Mouse (Mus musculus) cerebral cortex, adult 2 months (tissue): ENCODE results near the gene Wdr18.

Experiments used
- WGBS: fragments of 180-500 bp; shearing (Covaris S2); methylation state at CpG from one replicate; pipeline ENCODE4 v1.1.7; 2018; 5-methylcytosine and 5-hydroxymethylcytosine counted together

The Wdr18 gene

DNA sequence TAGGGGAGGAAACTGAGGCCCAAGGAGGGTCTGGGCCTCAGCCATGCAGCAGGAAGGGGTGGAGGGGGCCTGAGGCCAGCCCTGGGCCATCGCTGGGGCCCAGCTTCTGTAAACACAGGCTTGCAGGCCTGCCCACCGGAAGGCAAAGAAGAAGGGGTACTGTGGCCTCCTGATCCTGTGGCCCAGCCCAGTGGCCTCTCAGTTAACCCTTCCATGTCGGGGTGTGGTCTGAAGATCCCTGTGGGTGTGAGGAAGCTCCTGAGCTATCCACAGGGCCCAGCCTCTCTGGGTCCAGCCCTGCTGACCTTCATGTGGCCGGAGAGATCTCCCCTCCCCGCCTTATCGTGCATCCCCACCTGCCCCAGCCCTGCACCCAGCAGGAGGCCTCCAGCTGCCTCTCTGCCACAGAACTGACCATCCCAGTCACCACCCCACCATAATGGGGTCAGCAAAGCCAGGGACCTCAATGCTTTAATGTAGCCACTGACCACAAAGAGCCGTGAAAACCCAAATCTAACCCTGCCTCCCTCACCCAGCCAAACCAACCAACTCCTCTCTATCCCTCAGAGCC lies 13.1 kb upstream of the Wdr18 start:
- WGBS, result 57% methylated on average over 7 of the region's 7 CpGs

DNA sequence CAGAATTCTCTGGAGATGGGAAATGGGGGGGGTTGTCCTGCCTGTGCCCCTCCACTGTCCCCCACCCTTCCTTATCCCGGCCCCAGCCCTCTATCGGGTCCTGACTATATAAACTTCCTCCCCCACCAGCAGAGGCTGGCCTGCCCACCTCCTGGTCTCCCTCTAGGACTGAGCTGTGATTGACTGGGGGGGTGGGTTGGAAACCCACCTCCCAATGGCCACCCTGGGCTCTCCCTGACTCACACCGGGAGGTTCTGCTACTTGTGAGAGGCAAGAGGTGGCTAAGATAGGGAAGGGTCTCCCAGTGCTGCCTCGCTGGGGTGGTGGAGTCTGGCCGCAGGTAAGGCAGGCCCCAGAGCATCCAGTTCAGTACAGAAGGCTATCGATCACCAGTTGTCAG lies 12.4 kb upstream of the Wdr18 start:
- WGBS, result 87% methylated on average over 6 of the region's 6 CpGs

DNA sequence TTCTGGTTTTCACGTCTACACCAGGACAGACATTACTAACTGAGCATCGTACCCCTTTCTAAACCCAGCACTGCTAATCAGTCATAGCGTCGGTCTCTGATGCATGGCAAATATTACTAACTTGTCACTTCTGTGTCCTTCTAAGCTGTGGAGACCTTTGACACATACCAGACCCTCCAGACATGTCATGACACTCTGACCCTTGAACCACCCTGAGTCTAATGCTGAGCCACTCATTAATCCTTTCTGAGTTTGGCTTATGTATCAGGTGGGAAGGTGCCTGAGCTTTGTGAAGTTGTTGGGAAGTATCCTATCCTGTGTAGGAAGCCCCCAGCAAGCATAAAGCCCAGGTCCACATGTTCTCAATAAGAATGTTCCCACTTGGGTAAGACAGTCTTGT lies 10.1 kb upstream of the Wdr18 start:
- WGBS, result 92% methylated on average over 4 of the region's 4 CpGs

DNA sequence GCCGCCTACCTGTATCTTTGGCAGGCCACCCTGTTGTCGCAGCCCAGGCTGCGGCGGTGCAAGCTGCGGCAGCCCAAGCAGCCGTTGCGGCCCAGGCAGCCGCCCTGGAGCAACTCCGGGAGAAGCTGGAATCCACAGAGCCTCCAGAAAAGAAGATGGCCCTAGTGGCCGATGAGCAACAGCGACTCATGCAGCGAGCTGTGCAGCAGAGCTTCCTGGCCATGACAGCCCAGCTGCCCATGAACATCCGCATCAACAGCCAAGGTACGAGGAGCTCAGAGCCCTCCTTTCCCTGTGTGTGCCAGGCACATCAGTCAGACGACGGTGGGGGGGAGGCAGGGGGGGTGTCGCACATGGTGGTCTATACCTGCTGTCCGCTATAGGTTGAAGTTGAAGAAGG lies 9.3 kb upstream of the Wdr18 start:
- WGBS, result 87% methylated on average over 18 of the region's 18 CpGs

DNA sequence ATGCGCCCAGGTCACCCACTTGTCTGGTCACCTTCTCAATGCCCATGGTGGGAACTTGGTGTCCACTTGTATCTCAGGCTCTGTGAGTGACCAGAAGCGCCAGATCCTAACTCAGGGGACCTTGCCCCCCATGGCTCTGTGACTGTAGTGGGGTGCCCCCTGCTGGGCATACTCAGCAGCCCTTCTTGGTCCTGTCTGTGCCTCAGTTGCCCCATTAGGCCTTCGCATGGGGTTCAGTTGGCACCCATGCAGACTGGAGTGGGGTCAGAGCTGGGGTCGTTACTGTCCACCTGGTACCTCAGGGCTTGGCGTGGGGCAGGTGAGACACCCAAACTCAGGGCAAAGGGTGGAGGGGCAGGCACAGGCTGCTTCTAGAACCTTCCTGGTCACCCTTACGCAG lies 6.0 kb upstream of the Wdr18 start:
- whole genome bisulfite sequencing, result 84% methylated on average over 6 of the region's 6 CpGs

DNA sequence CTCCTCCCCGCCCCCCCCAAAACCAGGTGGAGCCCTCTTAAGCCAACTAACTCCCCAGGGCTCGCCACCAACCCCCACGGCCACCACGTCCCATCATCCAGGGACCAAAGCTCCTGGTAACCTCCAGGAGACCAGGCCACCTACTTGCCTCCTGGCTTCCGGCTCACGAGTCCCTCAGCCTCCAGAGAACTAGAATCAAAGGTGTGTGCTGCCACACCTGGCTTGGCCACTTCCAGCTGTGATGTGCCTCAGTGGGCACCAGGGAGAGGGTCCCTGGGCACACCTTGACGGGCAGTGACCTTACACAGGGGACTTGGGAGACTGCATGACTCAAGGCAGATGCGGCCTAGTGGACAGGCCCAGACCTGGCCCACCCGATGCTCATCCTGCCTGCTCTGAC lies 4.3 kb upstream of the Wdr18 start:
- 86% methylated on average over 9 of the region's 9 CpGs for WGBS

DNA sequence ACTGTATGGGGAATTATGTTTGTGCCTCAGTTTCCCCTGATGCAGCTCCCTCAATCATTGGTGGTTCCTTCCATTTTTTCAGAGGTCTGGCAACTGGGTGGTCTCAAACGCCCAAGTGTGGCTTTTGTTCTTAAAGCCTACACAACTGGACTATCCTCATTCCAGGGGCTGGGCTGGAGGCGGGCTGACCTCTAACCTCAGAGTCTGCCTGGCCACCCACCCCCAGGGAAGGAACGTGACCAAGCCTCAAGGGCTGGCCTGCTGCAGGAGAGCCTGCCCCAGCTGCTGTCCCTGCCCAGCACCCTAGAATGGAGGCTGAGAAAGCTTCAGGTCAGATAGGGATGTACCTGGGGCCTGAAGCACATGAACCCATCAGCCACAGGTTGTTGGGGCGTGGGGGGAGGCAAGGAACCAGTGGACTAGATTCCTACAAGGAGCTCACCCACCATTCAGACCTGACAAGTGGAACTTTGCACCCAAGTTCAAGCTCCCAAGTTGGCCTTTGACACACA lies 3.3 kb upstream of the Wdr18 start:
- 47% methylated on average over 4 of the region's 4 CpGs for WGBS

DNA sequence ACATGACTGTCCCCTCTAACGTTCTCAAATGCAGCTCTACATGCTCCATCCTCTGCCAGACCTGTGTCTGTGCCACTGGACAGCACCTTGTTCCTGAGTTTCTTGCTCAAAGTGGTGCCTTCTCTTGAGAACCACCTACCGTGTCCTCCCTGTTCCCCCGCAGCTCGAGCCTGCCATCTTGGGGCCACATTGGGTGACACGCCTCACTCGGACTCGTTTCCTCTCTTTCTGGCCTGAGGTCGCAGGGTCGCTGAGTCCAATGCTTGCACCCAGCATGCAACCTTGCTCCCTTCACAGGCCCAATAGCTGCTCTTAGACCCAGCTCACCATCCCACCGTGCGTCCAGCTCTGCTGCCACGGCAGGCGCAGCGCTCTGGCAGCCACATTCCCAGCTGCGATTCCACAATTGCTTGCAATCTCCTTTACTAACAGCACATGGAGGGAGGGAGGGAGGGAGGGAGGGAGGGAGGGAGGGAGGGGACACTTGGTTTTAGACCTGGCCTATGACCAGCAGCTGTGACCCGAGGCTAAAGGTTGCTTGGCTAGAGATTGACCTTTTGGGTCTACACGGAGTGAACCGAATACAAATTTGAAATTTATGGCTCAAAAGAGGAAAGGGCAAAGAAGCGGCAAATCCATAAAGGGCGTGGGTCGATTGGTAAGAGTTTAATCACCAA lies 1.7 kb upstream of the Wdr18 start:
- 16% methylated on average over 21 of the region's 21 CpGs for WGBS

DNA sequence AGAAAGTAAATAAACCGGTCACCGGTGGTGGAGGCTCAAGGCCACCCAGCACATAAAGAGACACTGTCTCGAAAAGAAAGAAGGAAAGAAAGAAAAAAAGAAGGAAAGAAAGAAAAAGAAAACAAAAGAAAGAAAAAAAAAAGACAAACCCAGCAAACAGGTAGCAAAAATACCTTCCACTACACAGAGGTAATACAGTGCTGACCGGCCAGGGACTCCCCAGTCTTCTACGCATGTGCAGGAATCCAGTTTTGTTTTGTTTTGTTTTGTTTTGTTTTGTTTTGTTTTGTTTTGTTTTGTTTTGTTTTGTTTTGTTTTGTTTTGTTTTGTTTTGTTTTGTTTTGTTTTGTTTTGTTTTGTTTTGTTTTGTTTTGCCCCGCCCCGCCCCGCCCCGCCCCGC lies 540 bp upstream of the Wdr18 start:
- 15% methylated on average over 10 of the region's 10 CpGs for WGBS

DNA sequence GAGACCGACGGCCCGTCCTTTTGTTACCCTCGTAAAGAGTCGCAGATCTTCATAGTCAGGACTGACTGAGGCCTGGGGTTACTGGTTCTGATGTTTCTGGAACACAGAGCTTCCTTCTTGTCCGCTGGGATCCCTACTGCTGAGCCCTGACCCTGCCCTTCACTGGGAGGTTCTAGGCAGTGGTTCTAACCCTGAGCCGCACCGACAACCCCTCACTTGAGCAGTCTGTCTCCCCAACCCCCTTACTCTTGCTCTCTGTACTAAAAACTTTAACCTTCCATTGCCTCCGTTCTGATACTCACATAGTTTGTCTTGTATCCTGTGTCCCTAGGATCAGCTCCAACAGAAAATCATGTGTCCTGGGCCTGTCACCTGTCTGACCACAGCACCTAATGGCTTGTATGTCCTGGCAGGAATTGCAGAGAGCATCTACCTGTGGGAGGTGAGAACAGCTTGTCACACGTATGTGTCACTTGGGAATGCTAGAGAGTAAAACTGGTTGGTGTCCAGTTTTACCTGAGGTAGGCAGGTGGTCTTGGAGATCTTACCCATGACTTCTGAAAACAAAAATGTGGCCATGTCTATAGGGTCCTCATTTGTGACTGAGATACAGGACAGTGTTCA lies 831 bp downstream of the Wdr18 start:
- WGBS, result 12% methylated on average over 10 of the region's 10 CpGs

DNA sequence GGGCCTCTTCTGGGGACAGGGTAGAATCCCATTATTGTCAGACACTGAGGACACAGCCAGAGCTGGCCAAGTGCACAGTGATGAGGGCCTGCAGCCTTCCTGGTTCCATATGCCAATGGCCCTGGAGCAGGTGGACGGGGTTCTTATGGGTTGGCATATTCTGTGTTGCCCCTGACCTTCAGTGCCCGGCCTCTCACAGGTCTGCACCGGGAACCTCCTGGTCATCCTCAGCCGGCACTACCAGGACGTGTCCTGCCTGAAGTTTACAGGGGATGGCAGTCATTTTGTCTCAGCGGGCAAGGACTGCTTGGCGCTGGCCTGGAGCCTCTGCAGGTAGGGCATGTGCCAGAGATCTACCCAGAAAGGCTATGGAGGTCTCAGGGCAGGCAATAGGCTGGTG lies 4.8 kb downstream of the Wdr18 start:
- 95% methylated on average over 7 of the region's 7 CpGs for WGBS

DNA sequence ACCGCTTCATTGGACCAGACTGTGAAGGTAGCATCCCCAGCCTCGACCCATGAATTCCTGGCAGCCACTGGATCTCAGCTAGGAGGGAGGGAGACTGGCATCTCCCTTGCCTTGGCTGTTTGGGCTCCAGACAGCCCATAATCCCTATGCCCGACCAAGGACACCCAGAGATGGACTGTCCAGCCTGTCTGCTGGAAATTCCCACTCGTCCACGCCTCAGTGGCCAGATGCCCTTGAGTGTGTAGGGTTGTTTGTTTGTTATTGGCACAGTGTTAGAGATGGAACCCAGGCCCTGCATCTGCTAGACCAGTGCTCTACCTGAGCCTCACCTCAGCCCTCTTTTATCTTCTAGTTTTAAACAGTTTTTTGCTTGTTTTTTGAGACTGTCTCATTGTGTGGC lies 5.4 kb downstream of the Wdr18 start:
- WGBS, result 87% methylated on average over 5 of the region's 5 CpGs

DNA sequence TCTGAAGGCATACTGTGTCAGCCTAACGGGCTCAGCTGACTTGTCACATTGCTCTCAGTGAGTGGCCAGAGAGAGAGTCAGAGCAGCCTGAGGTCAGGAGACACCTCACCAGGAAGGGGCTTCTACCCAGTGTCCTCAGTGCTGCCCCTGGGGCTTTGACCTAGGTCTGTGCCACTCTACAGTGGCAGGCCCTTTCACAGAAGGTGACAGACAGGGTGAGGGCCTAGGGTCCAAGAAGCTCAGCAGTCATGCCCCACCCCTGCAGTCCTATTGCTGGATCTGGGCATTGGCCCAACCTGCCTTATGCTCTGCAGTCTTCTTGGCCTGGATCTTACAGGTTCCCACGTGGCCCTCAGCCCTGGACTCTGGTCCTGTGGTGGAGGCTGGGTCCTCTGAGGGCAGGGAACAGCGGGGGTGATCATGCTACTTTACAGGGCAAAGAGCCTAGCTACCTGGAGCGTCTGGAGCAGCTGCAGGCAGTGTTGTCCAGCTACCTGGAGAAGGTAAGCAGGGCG lies 7.0 kb downstream of the Wdr18 start:
- WGBS, result 87% methylated on average over 5 of the region's 5 CpGs

DNA sequence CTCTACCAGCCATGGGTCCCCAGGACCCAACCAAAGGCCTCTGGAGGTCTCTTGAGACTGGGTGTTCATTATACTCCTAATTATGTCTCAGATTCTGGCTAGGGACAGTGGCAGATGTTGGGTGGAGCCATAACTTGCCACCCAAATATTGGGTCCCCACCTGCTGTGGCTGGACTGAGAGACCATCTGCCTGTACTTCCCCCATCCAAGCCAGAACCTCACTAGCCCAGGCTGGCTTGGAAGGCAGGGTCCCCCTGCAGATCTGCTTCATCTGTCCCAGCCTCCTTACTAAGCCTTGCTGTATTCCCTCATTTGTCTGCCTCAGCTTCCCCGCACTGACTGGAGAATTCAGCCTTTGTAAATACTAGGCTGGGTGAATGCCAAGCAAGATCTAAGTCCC lies 8.2 kb downstream of the Wdr18 start:
- 63% methylated on average over 1 of the region's 1 CpGs for WGBS

DNA sequence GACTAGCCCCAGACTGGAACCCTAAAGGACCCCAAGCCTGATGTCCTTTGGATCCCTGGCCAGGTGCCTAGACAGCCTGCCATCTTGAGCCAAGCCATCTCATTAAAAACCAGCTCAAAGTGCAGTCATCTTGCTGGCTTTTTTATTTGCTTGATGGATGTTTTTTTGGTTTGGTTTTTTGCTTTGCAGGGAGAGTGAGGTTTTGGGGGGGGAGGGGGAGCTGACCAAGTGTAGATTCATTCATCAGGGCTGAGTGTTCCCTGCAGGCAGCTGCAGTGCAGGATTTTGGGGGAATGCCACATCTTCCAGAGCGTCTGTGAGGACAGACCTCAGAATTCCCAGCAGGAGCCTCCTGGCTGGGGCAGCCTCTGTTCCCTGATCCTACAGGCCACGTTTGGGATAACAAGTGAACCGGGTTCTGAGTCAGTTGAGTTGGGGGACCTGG lies 9.2 kb downstream of the Wdr18 start:
- 20% methylated on average over 3 of the region's 3 CpGs for WGBS

DNA sequence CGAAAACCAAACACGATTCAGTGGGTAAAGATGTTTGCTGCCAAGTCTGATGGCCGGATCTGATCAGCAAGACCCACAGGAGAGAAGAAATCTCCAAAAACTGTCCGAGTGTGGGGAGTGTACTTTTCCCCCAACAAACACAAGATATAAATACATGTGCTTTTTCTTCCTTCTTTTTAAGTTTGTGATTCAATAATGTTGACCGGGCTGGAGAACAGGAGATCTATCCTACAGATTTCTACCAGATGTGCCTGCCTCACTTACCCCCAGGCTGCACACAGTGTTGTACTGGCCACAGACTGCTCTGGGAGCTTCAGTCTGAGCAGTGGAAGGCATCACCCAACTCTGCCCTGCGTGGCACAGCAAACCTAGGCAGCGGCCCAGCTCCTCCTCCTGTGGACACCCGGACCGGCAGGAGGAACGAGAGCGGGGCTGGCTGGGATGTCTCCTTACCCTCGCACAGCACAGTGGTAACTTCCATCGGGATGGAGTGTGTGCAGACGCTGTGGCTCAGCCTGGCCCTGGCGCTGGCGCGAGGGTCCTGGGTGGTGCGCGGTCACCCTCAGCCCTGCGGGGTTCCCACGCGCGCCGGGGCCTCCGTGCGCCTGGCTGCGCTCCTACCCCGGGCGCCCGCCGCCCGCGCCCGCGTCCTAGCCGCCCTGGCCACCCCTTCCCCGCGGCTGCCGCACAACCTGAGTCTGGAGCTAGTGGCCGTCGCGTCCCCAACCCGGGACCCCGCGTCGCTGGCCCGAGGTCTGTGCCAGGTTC lies 10.6 kb downstream of the Wdr18 start, which contains the start of gene Grin3b:
Gene Grin3b, plus strand, starts transcription at position 301 of the 768 bp plus-strand sequence.
- WGBS, result 6% methylated on average over 46 of the region's 47 CpGs

DNA sequence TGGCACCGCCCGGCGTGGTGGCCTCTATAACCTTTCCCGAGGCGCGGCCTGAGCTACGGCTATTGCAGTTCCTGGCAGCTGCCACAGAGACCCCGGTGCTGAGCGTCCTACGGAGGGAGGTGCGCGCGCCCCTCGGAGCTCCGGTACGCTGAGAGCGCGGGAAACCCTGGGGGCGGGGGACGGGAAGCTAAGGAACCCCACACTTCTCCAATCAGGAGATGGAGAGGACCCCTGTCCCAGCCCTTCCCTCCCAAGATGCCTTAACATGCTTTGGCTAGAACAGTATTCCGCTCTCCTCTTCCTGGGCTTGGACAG lies 11.2 kb downstream of the Wdr18 start:
- 7% methylated on average over 21 of the region's 21 CpGs for WGBS

DNA sequence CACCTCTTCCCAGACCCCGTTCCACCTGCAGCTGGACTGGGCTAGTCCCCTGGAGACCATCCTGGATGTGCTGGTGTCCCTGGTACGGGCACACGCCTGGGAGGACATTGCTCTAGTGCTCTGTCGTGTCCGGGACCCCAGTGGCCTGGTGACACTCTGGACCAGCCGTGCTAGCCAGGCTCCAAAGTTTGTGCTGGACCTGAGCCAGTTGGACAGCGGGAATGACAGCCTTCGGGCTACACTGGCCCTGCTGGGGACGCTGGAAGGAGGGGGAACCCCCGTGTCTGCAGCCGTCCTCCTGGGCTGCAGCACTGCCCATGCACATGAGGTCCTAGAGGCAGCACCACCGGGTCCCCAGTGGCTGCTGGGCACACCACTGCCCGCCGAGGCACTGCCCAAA lies 12.9 kb downstream of the Wdr18 start:
- WGBS, result 51% methylated on average over 14 of the region's 14 CpGs

DNA sequence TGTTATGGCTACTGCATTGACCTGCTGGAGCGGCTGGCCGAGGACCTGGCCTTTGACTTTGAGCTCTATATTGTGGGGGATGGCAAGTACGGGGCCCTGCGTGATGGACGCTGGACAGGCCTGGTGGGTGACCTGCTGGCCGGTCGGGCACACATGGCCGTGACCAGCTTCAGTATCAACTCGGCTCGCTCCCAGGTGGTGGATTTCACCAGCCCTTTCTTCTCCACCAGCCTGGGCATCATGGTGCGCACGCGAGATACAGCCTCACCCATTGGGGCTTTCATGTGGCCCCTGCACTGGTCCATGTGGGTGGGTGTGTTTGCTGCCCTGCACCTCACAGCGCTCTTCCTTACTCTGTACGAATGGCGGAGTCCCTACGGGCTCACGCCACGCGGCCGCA lies 14.1 kb downstream of the Wdr18 start:
- 94% methylated on average over 21 of the region's 21 CpGs for WGBS

DNA sequence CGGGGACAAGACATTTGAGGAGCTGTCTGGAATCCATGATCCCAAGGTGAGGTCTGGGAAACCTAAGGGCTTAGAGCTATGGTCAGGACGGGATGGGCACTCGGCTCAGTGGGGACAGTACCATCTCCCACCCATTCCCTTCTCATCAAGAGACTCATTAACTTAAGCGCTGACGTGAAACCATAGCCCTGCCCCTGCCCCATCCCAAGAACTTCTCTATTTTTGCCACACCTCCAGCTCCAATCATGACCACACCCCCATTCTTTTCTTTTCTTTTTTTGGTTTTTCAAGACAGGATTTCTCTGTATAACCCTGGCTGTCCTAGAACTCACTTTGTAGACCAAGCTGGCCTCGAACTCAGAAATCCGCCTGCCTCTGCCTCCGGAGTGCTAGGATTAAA lies 14.7 kb downstream of the Wdr18 start:
- 89% methylated on average over 8 of the region's 8 CpGs for WGBS

DNA sequence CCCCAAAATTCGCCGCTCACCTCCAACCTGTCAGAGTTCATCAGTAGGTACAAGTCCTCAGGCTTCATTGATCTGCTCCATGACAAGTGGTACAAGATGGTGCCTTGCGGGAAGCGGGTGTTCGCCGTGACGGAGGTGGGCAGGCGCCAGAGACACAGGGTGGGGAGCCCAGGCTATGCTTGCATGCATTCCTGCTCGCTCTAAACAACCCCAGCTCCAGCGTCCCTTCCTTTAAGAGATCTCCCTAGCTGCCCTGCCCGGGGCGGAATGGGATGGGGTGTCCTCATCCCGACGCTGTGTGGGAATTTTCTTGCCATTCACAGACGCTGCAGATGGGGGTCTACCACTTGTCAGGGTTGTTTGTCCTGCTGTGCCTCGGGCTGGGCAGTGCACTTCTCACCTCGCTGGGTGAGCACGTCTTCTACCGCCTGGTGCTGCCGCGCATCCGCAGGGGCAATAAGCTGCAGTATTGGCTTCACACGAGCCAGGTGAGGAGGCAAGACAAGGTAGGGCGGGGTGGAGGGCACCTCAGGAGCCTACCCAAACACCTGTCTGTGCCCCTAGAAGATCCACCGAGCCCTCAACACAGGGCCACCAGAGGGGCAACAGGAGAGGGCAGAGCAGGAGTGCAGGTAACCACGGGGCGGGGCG lies 16.2 kb downstream of the Wdr18 start:
- 89% methylated on average over 28 of the region's 28 CpGs for WGBS

DNA sequence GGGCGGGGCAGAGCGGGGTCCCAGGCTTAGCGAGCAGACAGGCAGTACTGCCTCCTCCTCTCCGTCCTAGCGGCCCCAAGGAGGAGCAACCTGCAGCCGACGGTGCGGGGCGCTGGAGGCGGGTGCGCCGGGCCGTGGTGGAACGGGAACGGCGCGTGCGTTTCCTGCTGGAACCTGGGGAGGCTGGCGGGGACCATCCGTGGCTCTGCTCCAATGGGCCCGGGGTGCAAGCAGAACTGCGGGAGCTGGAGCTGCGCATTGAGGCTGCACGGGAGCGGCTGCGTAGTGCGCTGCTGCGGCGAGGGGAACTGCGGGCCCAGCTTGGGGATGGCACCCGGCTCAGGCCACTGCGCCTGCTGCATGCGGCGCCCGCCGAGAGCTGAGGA lies 16.8 kb downstream of the Wdr18 start:
- WGBS, result 82% methylated on average over 31 of the region's 36 CpGs
